Mouse (Mus musculus): Measurements from ENCODE around the gene Zswim8. TPM values are rescaled to one million over a fixed set of nuclear protein-coding genes. Genes with fewer than 3 reads are reported as not detected.
"Not testable (repeated sequence)": the region's sequence is repeated elsewhere in the genome, so short reads cannot be mapped to it uniquely, and the experiment has no call there.

Gene Zswim8
- total and polyA plus RNA-seq, 3 experiments, result 16.5 to 35.5 TPM; not detected in 1

GRCm38 (mm10) chr14:20702741-20703381 lies 4.5 kb upstream of the Zswim8 start, which contains the start of gene Chchd1 (continued):
- TF ChIP-seq NELFE (IDR thresholded peaks at IDR 0.05; ENCODE audit: low read depth, low read length) (peak; percentile 91), MAX (IDR thresholded peaks at IDR 0.05; ENCODE audit: low read length) (peak; percentile 81; the same call in 1 of the 2 replicates), POLR2AphosphoS5 (IDR thresholded peaks at IDR 0.05; ENCODE audit: borderline replicate concordance, low read depth, low read length) (no peak)

DNA sequence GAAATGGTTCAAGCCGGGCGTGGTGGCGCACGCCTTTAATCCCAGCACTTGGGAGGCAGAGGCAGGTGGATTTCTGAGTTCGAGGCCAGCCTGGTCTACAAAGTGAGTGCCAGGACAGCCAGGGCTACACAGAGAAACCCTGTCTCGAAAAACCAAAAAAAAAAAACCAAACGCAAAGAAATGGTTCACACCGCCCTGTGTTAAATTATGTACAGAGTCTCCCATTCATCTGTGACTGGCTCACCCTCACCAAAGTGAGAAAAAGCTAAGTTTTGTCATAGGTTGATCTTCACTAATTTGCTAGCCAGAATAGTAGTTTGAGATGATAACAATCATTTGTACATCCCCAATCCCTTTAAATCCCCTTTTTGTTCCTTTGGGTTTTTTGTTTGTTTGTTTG lies 3.9 kb upstream of the Zswim8 start:
- not testable (repeated sequence) for H3K9me3 ChIP-seq (replicated peaks; ENCODE audit: insufficient read depth, low read length); DNase-seq (ENCODE audit: low read depth, low spot score); H3K27me3 ChIP-seq (ENCODE audit: control insufficient read depth in 1 of 2, insufficient read depth in 2 of 2, low read length in 2 of 2)
- Histone ChIP-seq H3K4me3 (ENCODE audit: control insufficient read depth in 1 of 2, insufficient read depth in 1 of 2, low read depth in 2 of 2, low read length in 2 of 2) (peak overlapping the region; percentile 73 to 94), H3K9ac (ENCODE audit: control insufficient read depth, low read depth, low read length, poor library complexity, severe bottlenecking) (peak overlapping the region; percentile 93), H3K27ac (ENCODE audit: control insufficient read depth, low read depth, low read length) (peak overlapping the region; percentile 92), H3K4me1 (ENCODE audit: control insufficient read depth in 1 of 2, insufficient read depth in 2 of 2, low read length in 2 of 2) (peaks cover 14 to 24% of the 10 kb centered on the region in 2 experiments), H3K36me3 (ENCODE audit: control insufficient read depth in 1 of 2, insufficient read depth in 2 of 2, low read length in 2 of 2) (peaks cover 0 to 43% of the 10 kb centered on the region in 2 experiments; a peak in 3 of 4 replicates), H3K79me2 (ENCODE audit: control insufficient read depth, insufficient read depth, low read length, poor library complexity) (peaks cover 45% of the 10 kb centered on the region)
- TF ChIP-seq ZNF384 (IDR thresholded peaks at IDR 0.05; ENCODE audit: low read depth, low read length), result peak; percentile 60; the same call in 1 of the 2 replicates
- TF ChIP-seq MYC (IDR thresholded peaks at IDR 0.05; ENCODE audit: low read depth, low read length), result 0 out of 2 replicates have a peak, but pooled peaks have one; percentile 5

GRCm38 (mm10) chr14:20708239-20708638 lies 887 bp downstream of the Zswim8 start:
- DNase-seq (ENCODE audit: low read depth, low spot score), result peak; percentile 47
- peak overlapping the region; percentile 67 for H3K9ac ChIP-seq (ENCODE audit: control insufficient read depth, low read depth, low read length, poor library complexity, severe bottlenecking)
- peaks cover 3 to 10% of the 10 kb centered on the region in 2 experiments; a peak in 3 of 4 replicates for H3K4me1 ChIP-seq (ENCODE audit: control insufficient read depth in 1 of 2, insufficient read depth in 2 of 2, low read length in 2 of 2)
- H3K27ac ChIP-seq (ENCODE audit: control insufficient read depth, low read depth, low read length), result peak overlapping the region; percentile 17
- H3K79me2 ChIP-seq (ENCODE audit: control insufficient read depth, insufficient read depth, low read length, poor library complexity), result peaks cover 21% of the 10 kb centered on the region
- no peak for TF ChIP-seq SMC3 (IDR thresholded peaks at IDR 0.05; ENCODE audit: low read depth, low read length)
- peak; percentile 75 for TF ChIP-seq BHLHE40 (IDR thresholded peaks at IDR 0.05; ENCODE audit: borderline replicate concordance, low read depth, low read length)
- TF ChIP-seq USF1 (IDR thresholded peaks at IDR 0.05; ENCODE audit: low read depth, low read length), result peak; percentile 85
- H3K4me3 ChIP-seq (ENCODE audit: control insufficient read depth in 1 of 2, insufficient read depth in 1 of 2, low read depth in 2 of 2, low read length in 2 of 2), result peak overlapping the region; percentile 68 to 71
- no peaks in the 10 kb centered on the region for H3K27me3 ChIP-seq (ENCODE audit: control insufficient read depth in 1 of 2, insufficient read depth in 2 of 2, low read length in 2 of 2)
- H3K9me3 ChIP-seq (replicated peaks; ENCODE audit: insufficient read depth, low read length), result no peaks in the 10 kb centered on the region
- peaks cover 0 to 12% of the 10 kb centered on the region in 2 experiments; a peak in 3 of 4 replicates for H3K36me3 ChIP-seq (ENCODE audit: control insufficient read depth in 1 of 2, insufficient read depth in 2 of 2, low read length in 2 of 2)

DNA sequence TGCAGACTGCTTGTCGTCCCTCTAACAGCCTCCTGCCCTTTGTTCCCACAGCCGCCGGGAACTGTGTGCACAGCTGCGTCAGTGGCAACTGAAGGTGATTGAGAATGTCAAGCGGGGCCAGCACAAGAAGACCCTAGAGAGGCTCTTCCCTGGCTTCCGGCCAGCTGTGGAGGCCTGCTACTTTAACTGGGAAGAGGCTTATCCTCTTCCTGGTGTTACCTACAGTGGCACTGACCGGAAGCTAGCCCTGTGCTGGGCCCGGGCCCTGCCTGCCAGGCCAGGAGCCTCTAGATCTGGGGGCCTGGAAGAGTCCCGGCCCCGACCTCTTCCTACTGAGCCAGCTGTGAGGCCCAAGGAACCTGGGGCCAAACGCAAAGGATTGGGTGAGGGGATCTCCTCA lies 6.5 kb downstream of the Zswim8 start:
- H3K27me3 ChIP-seq (ENCODE audit: control insufficient read depth in 1 of 2, insufficient read depth in 2 of 2, low read length in 2 of 2), result no peaks in the 10 kb centered on the region
- H3K4me3 ChIP-seq (ENCODE audit: control insufficient read depth in 1 of 2, insufficient read depth in 1 of 2, low read depth in 2 of 2, low read length in 2 of 2), result no peak overlapping the region
- peaks cover 0 to under 1% of the 10 kb centered on the region in 2 experiments; a peak in 2 of 4 replicates for H3K36me3 ChIP-seq (ENCODE audit: control insufficient read depth in 1 of 2, insufficient read depth in 2 of 2, low read length in 2 of 2)
- no peak overlapping the region for H3K27ac ChIP-seq (ENCODE audit: control insufficient read depth, low read depth, low read length)
- H3K79me2 ChIP-seq (ENCODE audit: control insufficient read depth, insufficient read depth, low read length, poor library complexity), result peaks cover 3% of the 10 kb centered on the region; the same call in 1 of the 2 replicates
- H3K9me3 ChIP-seq (replicated peaks; ENCODE audit: insufficient read depth, low read length), result no peaks in the 10 kb centered on the region
- H3K9ac ChIP-seq (ENCODE audit: control insufficient read depth, low read depth, low read length, poor library complexity, severe bottlenecking), result no peak overlapping the region
- TF ChIP-seq UBTF (IDR thresholded peaks at IDR 0.05; ENCODE audit: borderline replicate concordance, insufficient read depth, low read depth, low read length) (no peak), MYB (IDR thresholded peaks at IDR 0.05; ENCODE audit: low read depth, low read length) (no peak), ELF1 (IDR thresholded peaks at IDR 0.05; ENCODE audit: low read depth, low read length) (no peak), MAX (IDR thresholded peaks at IDR 0.05; ENCODE audit: low read length) (no peak), SIN3A (IDR thresholded peaks at IDR 0.05; ENCODE audit: low read length) (no peak), MXI1 (IDR thresholded peaks at IDR 0.05; ENCODE audit: low read depth, low read length) (no peak), ZKSCAN1 (IDR thresholded peaks at IDR 0.05; ENCODE audit: low read depth, low read length) (no peak), TCF12 (IDR thresholded peaks at IDR 0.05; ENCODE audit: low read depth, low read length) (no peak), POLR2AphosphoS5 (IDR thresholded peaks at IDR 0.05; ENCODE audit: borderline replicate concordance, low read depth, low read length) (no peak), CHD2 (IDR thresholded peaks at IDR 0.05; ENCODE audit: low read length) (no peak), USF1 (IDR thresholded peaks at IDR 0.05; ENCODE audit: low read depth, low read length) (no peak), NRF1 (IDR thresholded peaks at IDR 0.05; ENCODE audit: insufficient read depth, low read depth, low read length, poor library complexity, severe bottlenecking) (no peak), KAT2A (conservative IDR thresholded peaks at IDR 0.05; ENCODE audit: low read depth, low read length) (no peak), GABPA (IDR thresholded peaks at IDR 0.05; ENCODE audit: low read depth, low read length) (no peak), MYC (IDR thresholded peaks at IDR 0.05; ENCODE audit: low read depth, low read length) (no peak), JUND (IDR thresholded peaks at IDR 0.05; ENCODE audit: low read depth, low read length) (no peak)
- no peak for DNase-seq (ENCODE audit: low read depth, low spot score)
- H3K4me1 ChIP-seq (ENCODE audit: control insufficient read depth in 1 of 2, insufficient read depth in 2 of 2, low read length in 2 of 2), result peaks cover 0 to under 1% of the 10 kb centered on the region in 2 experiments; a peak in 1 of 4 replicates

Data from MEL (cell line).